Mouse (Mus musculus): ENCODE results near the gene Gria4. TPM values are rescaled to one million over a fixed set of nuclear protein-coding genes. Genes with fewer than 3 reads are reported as not detected.

Gene Gria4
- polyA plus RNA-seq, 1 experiment: 1.0 TPM

GRCm38 (mm10) chr9:4714086-4714485, 81.9 kb downstream of the Gria4 start:
- Histone ChIP-seq H3K36me3 (ENCODE audit: control insufficient read depth, insufficient read depth, low read length) (no peaks in the 10 kb centered on the region), H3K4me3 (ENCODE audit: insufficient read depth, low read depth, low read length) (no peak overlapping the region), H3K27me3 (replicated peaks; ENCODE audit: control insufficient read depth, insufficient read depth, low read length) (no peaks in the 10 kb centered on the region), H3K4me1 (ENCODE audit: control insufficient read depth, insufficient read depth, low read length) (no peaks in the 10 kb centered on the region), H3K27ac (ENCODE audit: insufficient read depth, low read depth, low read length) (no peak overlapping the region)
- no peak for TF ChIP-seq CTCF (conservative IDR thresholded peaks at IDR 0.05; ENCODE audit: insufficient read depth, insufficient read length, low read depth, low read length)
- 70% methylated on average over 2 of the region's 2 CpGs for WGBS
- DNase-seq: no peak

- H3K4me1 ChIP-seq (ENCODE audit: control insufficient read depth, insufficient read depth, low read length): no peaks in the 10 kb centered on the region
- H3K27me3 ChIP-seq (replicated peaks; ENCODE audit: control insufficient read depth, insufficient read depth, low read length): no peaks in the 10 kb centered on the region
- no peaks in the 10 kb centered on the region for H3K36me3 ChIP-seq (ENCODE audit: control insufficient read depth, insufficient read depth, low read length)
- DNase-seq: no peak
- no peak for TF ChIP-seq CTCF (conservative IDR thresholded peaks at IDR 0.05; ENCODE audit: insufficient read depth, insufficient read length, low read depth, low read length)
- TF ChIP-seq POLR2A (IDR thresholded peaks at IDR 0.05; ENCODE audit: low read depth, low read length): no peak
- no peak overlapping the region for H3K4me3 ChIP-seq (ENCODE audit: insufficient read depth, low read depth, low read length)
- H3K27ac ChIP-seq (ENCODE audit: insufficient read depth, low read depth, low read length): no peak overlapping the region
Observed at GRCm38 (mm10) chr9:4712367-4712766, 83.7 kb downstream of the Gria4 start.

GRCm38 (mm10) chr9:4687149-4687548, 108.9 kb downstream of the Gria4 start:
- 73% methylated on average over 1 of the region's 1 CpGs for WGBS
- Histone ChIP-seq H3K4me3 (ENCODE audit: insufficient read depth, low read depth, low read length) (no peak overlapping the region), H3K36me3 (ENCODE audit: control insufficient read depth, insufficient read depth, low read length) (no peaks in the 10 kb centered on the region), H3K4me1 (ENCODE audit: control insufficient read depth, insufficient read depth, low read length) (no peaks in the 10 kb centered on the region), H3K27ac (ENCODE audit: insufficient read depth, low read depth, low read length) (no peak overlapping the region), H3K27me3 (replicated peaks; ENCODE audit: control insufficient read depth, insufficient read depth, low read length) (no peaks in the 10 kb centered on the region)
- DNase-seq: no peak
- no peak for TF ChIP-seq CTCF (conservative IDR thresholded peaks at IDR 0.05; ENCODE audit: insufficient read depth, insufficient read length, low read depth, low read length)
- TF ChIP-seq POLR2A (IDR thresholded peaks at IDR 0.05; ENCODE audit: low read depth, low read length): no peak

- WGBS: 75% methylated on average over 2 of the region's 2 CpGs
- no peak overlapping the region for H3K4me3 ChIP-seq (ENCODE audit: insufficient read depth, low read depth, low read length)
- no peak overlapping the region for H3K27ac ChIP-seq (ENCODE audit: insufficient read depth, low read depth, low read length)
- H3K36me3 ChIP-seq (ENCODE audit: control insufficient read depth, insufficient read depth, low read length): no peaks in the 10 kb centered on the region
- TF ChIP-seq POLR2A (IDR thresholded peaks at IDR 0.05; ENCODE audit: low read depth, low read length) (no peak), CTCF (conservative IDR thresholded peaks at IDR 0.05; ENCODE audit: insufficient read depth, insufficient read length, low read depth, low read length) (no peak)
- H3K27me3 ChIP-seq (replicated peaks; ENCODE audit: control insufficient read depth, insufficient read depth, low read length): no peaks in the 10 kb centered on the region
- H3K4me1 ChIP-seq (ENCODE audit: control insufficient read depth, insufficient read depth, low read length): no peaks in the 10 kb centered on the region
- no peak for DNase-seq
Observed at GRCm38 (mm10) chr9:4680244-4680643, 115.8 kb downstream of the Gria4 start.

- no peak overlapping the region for H3K27ac ChIP-seq (ENCODE audit: insufficient read depth, low read depth, low read length)
- TF ChIP-seq CTCF (conservative IDR thresholded peaks at IDR 0.05; ENCODE audit: insufficient read depth, insufficient read length, low read depth, low read length): no peak
- no peak for TF ChIP-seq POLR2A (IDR thresholded peaks at IDR 0.05; ENCODE audit: low read depth, low read length)
- no peaks in the 10 kb centered on the region for H3K36me3 ChIP-seq (ENCODE audit: control insufficient read depth, insufficient read depth, low read length)
- 83% methylated on average over 1 of the region's 1 CpGs for whole genome bisulfite sequencing
- DNase-seq: no peak
- no peak overlapping the region for H3K4me3 ChIP-seq (ENCODE audit: insufficient read depth, low read depth, low read length)
- no peaks in the 10 kb centered on the region for H3K4me1 ChIP-seq (ENCODE audit: control insufficient read depth, insufficient read depth, low read length)
- no peaks in the 10 kb centered on the region for H3K27me3 ChIP-seq (replicated peaks; ENCODE audit: control insufficient read depth, insufficient read depth, low read length)
Observed at GRCm38 (mm10) chr9:4679099-4679498, 116.9 kb downstream of the Gria4 start.

- no peaks in the 10 kb centered on the region for H3K36me3 ChIP-seq (ENCODE audit: control insufficient read depth, insufficient read depth, low read length)
- H3K4me3 ChIP-seq (ENCODE audit: insufficient read depth, low read depth, low read length): no peak overlapping the region
- H3K27me3 ChIP-seq (replicated peaks; ENCODE audit: control insufficient read depth, insufficient read depth, low read length): no peaks in the 10 kb centered on the region
- 67% methylated on average over 2 of the region's 2 CpGs for WGBS
- DNase-seq: no peak
- TF ChIP-seq POLR2A (IDR thresholded peaks at IDR 0.05; ENCODE audit: low read depth, low read length) (no peak), CTCF (conservative IDR thresholded peaks at IDR 0.05; ENCODE audit: insufficient read depth, insufficient read length, low read depth, low read length) (no peak)
- no peaks in the 10 kb centered on the region for H3K4me1 ChIP-seq (ENCODE audit: control insufficient read depth, insufficient read depth, low read length)
- H3K27ac ChIP-seq (ENCODE audit: insufficient read depth, low read depth, low read length): no peak overlapping the region
Observed at GRCm38 (mm10) chr9:4665691-4666090, 130.3 kb downstream of the Gria4 start.

GRCm38 (mm10) chr9:4662421-4662820, 133.6 kb downstream of the Gria4 start:
- H3K27ac ChIP-seq (ENCODE audit: insufficient read depth, low read depth, low read length): peak overlapping the region; percentile 80
- no peak for TF ChIP-seq POLR2A (IDR thresholded peaks at IDR 0.05; ENCODE audit: low read depth, low read length)
- no peak for TF ChIP-seq CTCF (conservative IDR thresholded peaks at IDR 0.05; ENCODE audit: insufficient read depth, insufficient read length, low read depth, low read length)
- WGBS: 34% methylated on average over 1 of the region's 1 CpGs
- peak; percentile 52 for DNase-seq
- H3K4me3 ChIP-seq (ENCODE audit: insufficient read depth, low read depth, low read length): no peak overlapping the region
- H3K27me3 ChIP-seq (replicated peaks; ENCODE audit: control insufficient read depth, insufficient read depth, low read length): no peaks in the 10 kb centered on the region
- H3K4me1 ChIP-seq (ENCODE audit: control insufficient read depth, insufficient read depth, low read length): no peaks in the 10 kb centered on the region
- no peaks in the 10 kb centered on the region for H3K36me3 ChIP-seq (ENCODE audit: control insufficient read depth, insufficient read depth, low read length)

- no peaks in the 10 kb centered on the region for H3K36me3 ChIP-seq (ENCODE audit: control insufficient read depth, insufficient read depth, low read length)
- no peak overlapping the region for H3K27ac ChIP-seq (ENCODE audit: insufficient read depth, low read depth, low read length)
- H3K27me3 ChIP-seq (replicated peaks; ENCODE audit: control insufficient read depth, insufficient read depth, low read length): no peaks in the 10 kb centered on the region
- DNase-seq: no peak
- no peak for TF ChIP-seq POLR2A (IDR thresholded peaks at IDR 0.05; ENCODE audit: low read depth, low read length)
- TF ChIP-seq CTCF (conservative IDR thresholded peaks at IDR 0.05; ENCODE audit: insufficient read depth, insufficient read length, low read depth, low read length): no peak
- H3K4me1 ChIP-seq (ENCODE audit: control insufficient read depth, insufficient read depth, low read length): no peaks in the 10 kb centered on the region
- H3K4me3 ChIP-seq (ENCODE audit: insufficient read depth, low read depth, low read length): no peak overlapping the region
Observed at GRCm38 (mm10) chr9:4658951-4659350, 137.1 kb downstream of the Gria4 start.
